Mouse (Mus musculus) embryonic facial prominence, embryonic 13.5 days (tissue): ENCODE data around the gene Zfp459. TPM values are rescaled to one million over a fixed set of nuclear protein-coding genes. Genes with fewer than 3 reads are reported as not detected.
A peak's percentile ranks its signal among the peaks of the same experiment; 100 is the strongest.
"Not testable (repeated sequence)": the region's sequence is repeated elsewhere in the genome, so short reads cannot be mapped to it uniquely, and the experiment has no call there.

ENCODE experiments used
- ATAC-seq: fragments of 200-750 bp; cut with Nextera tagmentation; 2 replicates; pipeline ENCODE4 v1.8.0; 2017; ENCODE audit warnings: low read depth; ENCODE audit not compliant: insufficient number of reproducible peaks, insufficient read depth, low FRiP score, low TSS enrichment
- H3K27ac ChIP-seq: fragments of 300-500 bp; sonication (generic); 2 replicates; pipeline ENCODE4 v1.5.1; 2015; ENCODE audit warnings: moderate library complexity, mild to moderate bottlenecking, inconsistent platforms
- H3K27me3 ChIP-seq: fragments of 300-500 bp; sonication (generic); 2 replicates; pipeline ENCODE4 v1.6.1; 2015; ENCODE audit warnings: mild to moderate bottlenecking, inconsistent platforms
- H3K36me3 ChIP-seq: fragments of 300-500 bp; sonication (generic); 2 replicates; pipeline ENCODE4 v1.6.1; 2015; ENCODE audit warnings: mild to moderate bottlenecking, inconsistent platforms
- H3K4me1 ChIP-seq: fragments of 300-500 bp; sonication (generic); 2 replicates; pipeline ENCODE4 v1.6.1; 2015; ENCODE audit warnings: inconsistent platforms
- H3K4me2 ChIP-seq: fragments of 300-500 bp; sonication (generic); 2 replicates; pipeline ENCODE4 v1.6.1; 2015; ENCODE audit warnings: moderate library complexity, mild to moderate bottlenecking, inconsistent platforms
- H3K4me3 ChIP-seq: fragments of 300-500 bp; sonication (generic); 2 replicates; pipeline ENCODE4 v1.5.1; 2015; ENCODE audit warnings: mild to moderate bottlenecking, inconsistent platforms
- H3K9ac ChIP-seq: fragments of 300-500 bp; sonication (generic); 2 replicates; pipeline ENCODE4 v1.6.1; 2015; ENCODE audit warnings: mild to moderate bottlenecking, inconsistent platforms
- H3K9me3 ChIP-seq: fragments of 300-500 bp; sonication (generic); 2 replicates; pipeline ENCODE4 v1.6.1; 2016; ENCODE audit warnings: inconsistent platforms
- WGBS: fragments of 180-500 bp; shearing (Covaris S2); methylation state at CpG from one replicate; pipeline ENCODE4 v1.1.7; 2015; ENCODE audit warnings: mixed read lengths; 5-methylcytosine and 5-hydroxymethylcytosine counted together
- polyA plus RNA-seq: library from polyadenylated mRNA; unstranded; fragments of >200 nt; fragmentation: Nextera tagmentation; extraction: Ambion mirVana; gene quantifications from 2 replicates; pipeline ENCODE4 v1.2.1, GENCODE M21; 2015

Zfp459 gene
- 1.2 and 1.6 TPM in 2 replicates for polyA plus RNA-seq

- H3K36me3 ChIP-seq: no peaks in the 10 kb centered on the region
- H3K4me3 ChIP-seq: peak within 1 kb of the TSS; percentile 63
- ATAC-seq: peak; percentile 74; the same call in 1 of the 2 replicates
- no peak within 1 kb of the TSS; the same call in 1 of the 2 replicates for H3K27ac ChIP-seq
- H3K9me3 ChIP-seq: no peaks in the 10 kb centered on the region
- H3K9ac ChIP-seq: peak within 1 kb of the TSS; percentile 72
- H3K4me1 ChIP-seq: peaks cover 9% of the 10 kb centered on the region
- H3K4me2 ChIP-seq: peak within 1 kb of the TSS; percentile 86
- 2% methylated on average over 22 of the region's 22 CpGs for WGBS
- no peaks in the 10 kb centered on the region for H3K27me3 ChIP-seq
Measured at GRCm38 (mm10) chr13:67421207-67421857, at the start of gene Zfp459. TSS of gene Zfp459 (minus strand) at chr13:67421418.

DNA sequence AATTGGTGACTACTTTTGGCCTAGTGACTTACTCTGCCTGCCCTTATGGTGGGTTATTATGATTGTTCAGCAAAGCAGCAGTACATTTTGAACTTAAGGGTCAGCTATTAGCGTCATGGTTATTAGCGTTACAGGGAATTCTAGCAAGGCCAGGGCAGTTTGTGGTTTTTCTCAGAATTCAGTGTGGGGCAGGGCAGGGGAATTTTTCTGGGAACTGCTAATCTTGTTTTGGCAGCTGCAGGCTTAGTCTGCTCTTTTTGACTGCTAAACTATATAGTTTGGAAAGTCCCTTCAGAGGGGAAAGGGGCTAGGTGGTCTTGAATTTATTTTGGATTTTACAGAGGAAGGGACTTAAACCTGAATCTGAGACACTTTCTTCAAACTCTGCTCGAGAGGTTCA lies 48.1 kb upstream of the Zfp459 start:
- no peak for ATAC-seq
- 86% methylated on average over 3 of the region's 3 CpGs for WGBS
- Histone ChIP-seq H3K27me3 (no peaks in the 10 kb centered on the region), H3K4me2 (no peak overlapping the region), H3K9ac (no peak overlapping the region), H3K4me3 (no peak overlapping the region), H3K27ac (no peak overlapping the region), H3K9me3 (peaks cover 5% of the 10 kb centered on the region; the same call in 1 of the 2 replicates), H3K36me3 (peaks cover 34% of the 10 kb centered on the region), H3K4me1 (no peaks in the 10 kb centered on the region)

DNA sequence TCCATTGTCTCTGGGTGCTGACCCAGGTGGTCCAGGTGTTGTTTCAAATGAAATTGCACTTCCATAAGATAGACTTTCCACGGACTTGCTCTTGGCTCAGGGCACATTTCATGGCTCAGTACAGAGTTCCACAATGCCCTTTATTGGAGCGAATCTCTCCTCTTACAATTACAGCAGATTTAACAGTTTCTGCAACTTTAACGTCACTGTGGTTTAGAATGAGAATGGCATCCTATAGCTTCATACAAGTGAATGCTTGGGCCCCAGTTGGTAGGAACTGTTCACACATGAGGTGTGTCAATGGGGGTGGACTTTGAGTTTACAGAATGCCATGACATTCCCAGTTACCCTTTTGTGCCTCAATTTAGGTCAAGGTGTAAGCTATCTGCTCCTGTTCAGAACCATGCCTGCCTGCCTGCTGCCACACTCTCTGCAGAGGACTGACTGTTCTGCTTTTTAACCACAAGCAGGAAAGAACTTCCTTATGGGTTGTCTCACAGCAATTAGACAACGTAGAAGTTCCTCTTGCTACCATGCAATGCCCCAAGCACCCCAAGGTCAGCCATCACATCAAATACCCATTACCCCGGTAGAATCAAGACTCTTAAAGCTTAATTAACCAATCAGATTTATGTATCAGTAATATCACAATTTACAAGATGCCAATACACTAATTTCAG lies 42.4 kb upstream of the Zfp459 start:
- H3K4me1 ChIP-seq, H3K9ac ChIP-seq, H3K27me3 ChIP-seq, ATAC-seq, H3K9me3 ChIP-seq, H3K36me3 ChIP-seq, H3K4me3 ChIP-seq, H3K4me2 ChIP-seq, H3K27ac ChIP-seq: not testable (repeated sequence)
- WGBS: 80% methylated on average over 3 of the region's 5 CpGs

- 0 out of 2 replicates have a peak overlapping the region, but pooled peaks have one; percentile 44 for H3K27ac ChIP-seq
- H3K4me2 ChIP-seq: peak overlapping the region; percentile 73
- 5% methylated on average over 3 of the region's 3 CpGs for WGBS
- ATAC-seq: no peak
- H3K4me3 ChIP-seq: peak overlapping the region; percentile 61
- H3K9ac ChIP-seq: peak overlapping the region; percentile 67
- no peaks in the 10 kb centered on the region for H3K27me3 ChIP-seq
- H3K9me3 ChIP-seq: no peaks in the 10 kb centered on the region
- H3K4me1 ChIP-seq: 0 out of 2 replicates have a peak, but pooled peaks cover 3% of the 10 kb centered on the region
- H3K36me3 ChIP-seq: peaks cover 10% of the 10 kb centered on the region
Measured at GRCm38 (mm10) chr13:67452021-67452309, 30.7 kb upstream of the Zfp459 start.

DNA sequence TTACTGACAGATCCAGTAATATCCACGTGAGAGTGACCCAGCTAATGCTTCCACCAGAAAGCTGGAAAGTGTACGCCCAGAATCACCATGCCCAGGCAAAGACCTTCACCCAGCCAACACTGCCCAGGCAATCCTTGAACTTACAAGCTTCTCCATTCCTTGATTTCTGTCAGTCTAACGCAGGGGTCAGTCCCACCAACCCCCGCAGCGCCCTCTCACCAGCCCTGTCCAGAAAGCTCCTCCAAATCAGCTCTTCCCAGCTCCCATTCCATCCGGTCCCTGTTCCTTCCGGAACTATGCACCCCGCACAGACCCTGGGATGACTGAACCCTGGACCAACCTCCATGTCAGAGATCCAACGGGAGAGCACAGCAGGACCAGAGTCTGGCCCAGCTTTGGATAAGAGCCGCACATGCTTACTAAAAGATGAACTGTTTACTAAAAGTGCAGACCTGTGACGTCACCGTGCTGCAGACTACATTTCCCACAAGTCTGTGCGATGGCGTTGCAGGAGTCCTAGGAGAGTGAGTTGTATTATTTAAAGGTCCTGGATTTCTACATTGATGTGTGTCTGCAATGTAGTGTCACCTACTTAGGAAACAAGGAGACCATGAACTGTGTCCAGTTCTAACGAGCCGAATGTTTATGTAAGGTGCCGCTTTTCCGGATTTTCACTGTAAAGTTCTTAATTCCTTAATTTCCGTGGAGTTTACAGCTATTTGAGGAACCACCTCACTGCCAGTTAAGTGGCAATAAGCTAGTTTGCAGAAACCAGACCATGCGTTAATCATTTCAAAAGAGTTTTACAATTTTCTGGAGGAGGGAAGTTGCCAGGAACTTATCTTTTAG lies 30.2 kb upstream of the Zfp459 start, which contains the start of gene Zfp874a:
Zfp874a (minus strand) TSS at position 453 of the 849 bp plus-strand sequence.
- Histone ChIP-seq H3K4me3 (peak within 1 kb of the TSS; percentile 61), H3K27ac (peak within 1 kb of the TSS; percentile 44; the same call in 1 of the 2 replicates), H3K27me3 (no peaks in the 10 kb centered on the region), H3K4me1 (0 out of 2 replicates have a peak, but pooled peaks cover 3% of the 10 kb centered on the region), H3K9me3 (no peaks in the 10 kb centered on the region), H3K4me2 (peak within 1 kb of the TSS; percentile 73), H3K9ac (peak within 1 kb of the TSS; percentile 67), H3K36me3 (peaks cover 16% of the 10 kb centered on the region)
- 1% methylated on average over 20 of the region's 20 CpGs for WGBS
- ATAC-seq: peak; percentile 90

DNA sequence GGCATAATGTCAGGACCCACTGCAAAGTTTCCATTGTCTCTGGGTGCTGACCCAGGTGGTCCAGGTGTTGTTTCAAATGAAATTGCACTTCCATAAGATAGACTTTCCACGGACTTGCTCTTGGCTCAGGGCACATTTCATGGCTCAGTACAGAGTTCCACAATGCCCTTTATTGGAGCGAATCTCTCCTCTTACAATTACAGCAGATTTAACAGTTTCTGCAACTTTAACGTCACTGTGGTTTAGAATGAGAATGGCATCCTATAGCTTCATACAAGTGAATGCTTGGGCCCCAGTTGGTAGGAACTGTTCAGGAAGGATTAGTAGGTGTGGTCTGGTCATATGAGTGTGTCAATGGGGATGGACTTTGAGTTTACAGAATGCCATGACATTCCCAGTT lies 15.9 kb upstream of the Zfp459 start:
- not testable (repeated sequence) for H3K27ac ChIP-seq, H3K27me3 ChIP-seq, ATAC-seq, H3K9me3 ChIP-seq, H3K4me3 ChIP-seq, H3K9ac ChIP-seq, H3K4me2 ChIP-seq, H3K4me1 ChIP-seq
- 88% methylated on average over 1 of the region's 3 CpGs for WGBS
- peaks cover 26% of the 10 kb centered on the region for H3K36me3 ChIP-seq

DNA sequence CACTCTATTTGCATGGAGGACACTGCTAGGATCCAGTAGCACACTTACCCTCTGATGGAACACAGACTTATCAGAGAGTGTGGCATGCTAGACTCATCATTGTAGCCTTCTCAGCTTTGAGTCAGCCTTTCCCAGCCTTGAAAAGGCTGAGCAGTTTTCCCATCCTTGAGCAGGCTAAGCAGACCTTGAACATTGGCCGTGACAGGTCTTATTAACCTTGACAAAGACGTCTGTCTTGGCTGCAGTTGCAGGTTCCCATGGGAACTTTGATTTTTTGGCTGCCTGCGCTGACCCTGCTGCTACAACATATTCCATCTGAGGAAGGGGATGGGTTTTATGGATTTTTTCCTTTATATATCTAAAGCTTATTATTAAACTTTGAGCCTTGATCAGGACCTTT lies 6.9 kb upstream of the Zfp459 start:
- no peak overlapping the region for H3K9ac ChIP-seq
- no peak overlapping the region for H3K4me2 ChIP-seq
- no peaks in the 10 kb centered on the region for H3K36me3 ChIP-seq
- H3K4me3 ChIP-seq: no peak overlapping the region
- no peak overlapping the region for H3K27ac ChIP-seq
- H3K27me3 ChIP-seq: no peaks in the 10 kb centered on the region
- no peaks in the 10 kb centered on the region for H3K9me3 ChIP-seq
- 68% methylated on average over 3 of the region's 3 CpGs for WGBS
- H3K4me1 ChIP-seq: no peaks in the 10 kb centered on the region
- no peak for ATAC-seq

DNA sequence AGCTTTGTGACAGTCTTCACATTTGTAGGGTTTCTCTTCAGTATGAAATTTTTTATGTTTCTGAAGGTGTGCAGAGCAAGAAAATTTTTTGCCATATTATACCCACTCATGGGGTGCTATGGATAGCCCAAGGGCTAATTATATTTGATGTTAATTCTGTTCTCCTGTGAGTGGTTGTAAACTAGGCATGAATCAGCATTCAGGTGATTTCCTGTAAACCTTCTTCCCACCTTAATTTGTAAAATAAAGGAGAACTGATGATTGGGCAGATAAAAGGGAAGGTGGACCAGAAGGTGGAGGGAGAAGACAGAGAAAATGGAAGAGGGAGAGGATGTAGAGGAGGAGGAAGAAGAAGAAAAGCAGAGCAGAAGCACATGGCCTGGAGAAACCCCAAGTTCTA lies 4.5 kb upstream of the Zfp459 start:
- not testable (repeated sequence) for ATAC-seq, H3K9ac ChIP-seq, H3K4me3 ChIP-seq, H3K27ac ChIP-seq, H3K9me3 ChIP-seq, H3K4me1 ChIP-seq, H3K27me3 ChIP-seq, H3K4me2 ChIP-seq, H3K36me3 ChIP-seq

GRCm38 (mm10) chr13:67422532-67422931 lies 1.3 kb upstream of the Zfp459 start:
- not testable (repeated sequence) for H3K9ac ChIP-seq, ATAC-seq, H3K4me2 ChIP-seq, H3K4me3 ChIP-seq, H3K27me3 ChIP-seq, H3K9me3 ChIP-seq, H3K4me1 ChIP-seq, H3K27ac ChIP-seq, H3K36me3 ChIP-seq
- WGBS: 89% methylated on average over 2 of the region's 2 CpGs

DNA sequence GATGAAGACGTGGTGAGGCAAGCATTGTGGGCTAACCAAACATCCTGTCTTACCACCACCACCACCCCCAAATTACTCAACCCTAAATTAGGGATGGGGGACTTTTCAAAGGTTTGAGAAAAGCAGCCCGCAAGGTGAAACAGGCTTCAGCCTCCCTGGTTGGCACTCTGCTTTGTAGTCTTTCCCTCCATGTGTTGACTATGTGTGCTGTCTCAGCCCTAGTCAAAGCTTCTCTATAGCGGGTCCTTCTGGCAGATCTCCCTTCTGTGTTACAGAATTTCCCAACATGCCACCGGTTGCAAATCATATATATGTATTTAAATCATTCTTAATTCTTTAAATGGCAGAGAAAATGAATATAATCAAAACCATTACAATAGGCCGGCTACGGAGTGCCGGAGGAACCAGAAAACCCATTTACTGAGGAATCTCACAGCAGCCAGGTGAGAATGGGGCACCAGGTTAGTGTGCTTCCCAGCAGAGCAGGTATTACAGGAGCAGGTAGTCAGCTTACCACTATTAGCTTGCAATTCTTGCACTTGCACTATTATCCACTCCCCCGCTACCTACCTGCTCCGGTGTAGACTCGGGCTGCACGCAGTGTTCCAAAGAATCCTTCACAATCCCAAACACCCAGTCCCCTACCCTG lies 536 bp downstream of the Zfp459 start:
- Histone ChIP-seq H3K27ac (no peak overlapping the region), H3K27me3 (no peaks in the 10 kb centered on the region), H3K4me3 (peak overlapping the region; percentile 63), H3K4me2 (peak overlapping the region; percentile 86), H3K9ac (peak overlapping the region; percentile 72), H3K4me1 (peaks cover 9% of the 10 kb centered on the region), H3K9me3 (no peaks in the 10 kb centered on the region), H3K36me3 (no peaks in the 10 kb centered on the region)
- 29% methylated on average over 11 of the region's 11 CpGs for WGBS
- ATAC-seq: no peak

DNA sequence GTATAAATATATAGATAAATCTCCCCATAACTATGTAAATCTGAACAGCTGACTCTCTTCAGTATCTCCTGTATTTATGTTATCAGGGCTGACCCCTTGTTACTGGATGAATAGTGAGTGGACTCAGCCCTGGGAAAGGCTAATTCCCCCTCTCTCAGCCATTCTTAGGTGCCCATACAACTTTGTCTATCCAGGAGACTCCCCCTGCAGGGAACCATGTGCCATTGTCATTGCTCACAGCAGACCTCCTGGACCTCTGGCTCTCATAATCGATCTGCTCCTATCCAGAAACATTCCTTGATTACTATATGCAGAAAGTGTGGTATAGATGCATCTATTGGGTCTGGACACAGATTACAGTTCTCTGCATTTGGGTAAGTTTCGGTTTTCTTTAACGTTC lies 4.4 kb downstream of the Zfp459 start:
- no peaks in the 10 kb centered on the region for H3K36me3 ChIP-seq
- no peak overlapping the region for H3K4me2 ChIP-seq
- H3K4me1 ChIP-seq: peaks cover 5% of the 10 kb centered on the region
- no peak for ATAC-seq
- H3K4me3 ChIP-seq: no peak overlapping the region
- H3K27me3 ChIP-seq: no peaks in the 10 kb centered on the region
- 83% methylated on average over 3 of the region's 3 CpGs for WGBS
- no peak overlapping the region for H3K27ac ChIP-seq
- no peaks in the 10 kb centered on the region for H3K9me3 ChIP-seq
- H3K9ac ChIP-seq: no peak overlapping the region
